Mouse (Mus musculus): ENCODE measurements at regions not wholly inside any gene's neighbourhood (a gene's known extent, or its start where the extent isn't known, plus 50 kb on each side); places are given as distances from the start of the nearest gene placed in this dataset.

- Histone ChIP-seq H3K27me3 (replicated peaks) (no peaks in the 10 kb centered on the region), H3K36me3 (no peaks in the 10 kb centered on the region), H3K4me2 (no peak overlapping the region), H3K27ac (peak overlapping the region; percentile 38; the same call in 1 of the 2 replicates), H3K4me3 (replicated peaks) (no peak overlapping the region), H3K9me3 (no peaks in the 10 kb centered on the region), H3K9ac (no peak overlapping the region), H3K4me1 (peaks cover 19% of the 10 kb centered on the region; the same call in 1 of the 2 replicates)
- no peak for ATAC-seq (ENCODE audit: insufficient read depth, low FRiP score, low read depth)
- WGBS = 33% methylated on average over 3 of the region's 3 CpGs
Measured at GRCm38 (mm10) chr5:118354871-118355270, 109.8 kb downstream of the 2410131K14Rik start.

GRCm38 (mm10) chr5:118355287-118355686 is 110.3 kb downstream of the 2410131K14Rik start:
- no peak overlapping the region for H3K9ac ChIP-seq
- H3K4me2 ChIP-seq = no peak overlapping the region
- H3K4me3 ChIP-seq (replicated peaks) = no peak overlapping the region
- H3K27me3 ChIP-seq (replicated peaks) = no peaks in the 10 kb centered on the region
- H3K36me3 ChIP-seq = no peaks in the 10 kb centered on the region
- no peaks in the 10 kb centered on the region for H3K9me3 ChIP-seq
- H3K27ac ChIP-seq = peak overlapping the region; percentile 38
- peaks cover 19% of the 10 kb centered on the region; the same call in 1 of the 2 replicates for H3K4me1 ChIP-seq
- 71% methylated on average over 5 of the region's 5 CpGs for WGBS
- ATAC-seq (ENCODE audit: insufficient read depth, low FRiP score, low read depth) = no peak

- Histone ChIP-seq H3K27me3 (replicated peaks) (no peaks in the 10 kb centered on the region), H3K36me3 (no peaks in the 10 kb centered on the region), H3K27ac (peak overlapping the region; percentile 38; the same call in 1 of the 2 replicates), H3K9me3 (no peaks in the 10 kb centered on the region), H3K4me1 (peaks cover 19% of the 10 kb centered on the region; the same call in 1 of the 2 replicates), H3K9ac (no peak overlapping the region), H3K4me3 (replicated peaks) (no peak overlapping the region), H3K4me2 (no peak overlapping the region)
- WGBS = 56% methylated on average over 11 of the region's 11 CpGs
- ATAC-seq (ENCODE audit: insufficient read depth, low FRiP score, low read depth) = no peak
Measured at GRCm38 (mm10) chr5:118355691-118356337, 110.8 kb downstream of the 2410131K14Rik start.

DNA sequence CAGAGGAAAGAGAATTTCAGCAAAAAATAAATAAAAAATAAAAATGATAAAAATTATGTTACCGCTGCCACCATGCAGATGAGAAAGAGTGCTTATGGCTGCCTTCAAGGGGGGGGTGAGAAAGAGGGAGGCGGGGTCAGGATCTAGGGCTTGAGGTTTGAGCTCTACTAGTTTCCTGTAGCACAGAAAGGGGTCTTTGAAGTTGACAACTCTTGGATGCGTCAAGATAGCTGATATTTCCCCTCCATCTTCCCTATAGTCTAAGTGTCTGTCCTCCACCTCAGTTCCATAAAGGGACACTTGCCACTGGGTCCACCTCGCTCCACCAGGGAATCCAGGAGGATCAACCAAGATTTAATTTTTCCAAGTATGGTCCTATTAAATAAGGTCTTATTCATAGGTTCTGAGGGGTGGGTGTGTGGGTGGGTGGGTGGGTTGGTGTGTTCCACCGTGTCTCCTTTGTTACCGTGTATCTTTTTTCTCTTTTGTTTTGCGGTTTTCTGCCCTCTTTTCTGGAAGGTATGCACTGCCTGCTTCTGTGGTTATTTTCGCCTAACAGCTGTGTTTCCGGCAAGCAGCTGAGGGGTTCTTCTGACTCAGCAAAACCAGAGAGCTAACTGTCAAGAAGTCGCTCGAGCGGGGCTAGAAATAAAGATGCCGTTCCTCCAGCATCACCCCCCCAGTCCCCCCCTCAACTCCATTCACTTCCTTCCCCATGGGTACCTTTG is 114.8 kb downstream of the 2410131K14Rik start:
- H3K9me3 ChIP-seq = no peaks in the 10 kb centered on the region
- H3K4me3 ChIP-seq (replicated peaks) = no peak overlapping the region
- H3K27ac ChIP-seq = no peak overlapping the region
- ATAC-seq (ENCODE audit: insufficient read depth, low FRiP score, low read depth) = no peak
- 45% methylated on average over 13 of the region's 13 CpGs for WGBS
- 0 out of 2 replicates have a peak, but pooled peaks cover 14% of the 10 kb centered on the region for H3K4me1 ChIP-seq
- H3K4me2 ChIP-seq = no peak overlapping the region
- no peaks in the 10 kb centered on the region for H3K27me3 ChIP-seq (replicated peaks)
- H3K36me3 ChIP-seq = no peaks in the 10 kb centered on the region
- no peak overlapping the region for H3K9ac ChIP-seq

- no peak overlapping the region for H3K9ac ChIP-seq
- no peak overlapping the region for H3K27ac ChIP-seq
- no peaks in the 10 kb centered on the region for H3K9me3 ChIP-seq
- no peaks in the 10 kb centered on the region for H3K27me3 ChIP-seq (replicated peaks)
- H3K4me2 ChIP-seq = no peak overlapping the region
- H3K4me1 ChIP-seq = 0 out of 2 replicates have a peak, but pooled peaks cover 8% of the 10 kb centered on the region
- no peaks in the 10 kb centered on the region for H3K36me3 ChIP-seq
- no peak for ATAC-seq (ENCODE audit: insufficient read depth, low FRiP score, low read depth)
- 66% methylated on average over 16 of the region's 16 CpGs for WGBS
- no peak overlapping the region for H3K4me3 ChIP-seq (replicated peaks)
Measured at GRCm38 (mm10) chr5:118360374-118361064, 115.5 kb downstream of the 2410131K14Rik start.

- H3K27ac ChIP-seq = no peak overlapping the region
- no peak overlapping the region for H3K4me3 ChIP-seq (replicated peaks)
- no peak overlapping the region for H3K9ac ChIP-seq
- ATAC-seq (ENCODE audit: insufficient read depth, low FRiP score, low read depth) = no peak
- no peaks in the 10 kb centered on the region for H3K36me3 ChIP-seq
- WGBS = 74% methylated on average over 13 of the region's 13 CpGs
- no peaks in the 10 kb centered on the region for H3K9me3 ChIP-seq
- no peaks in the 10 kb centered on the region for H3K4me1 ChIP-seq
- H3K27me3 ChIP-seq (replicated peaks) = no peaks in the 10 kb centered on the region
- no peak overlapping the region for H3K4me2 ChIP-seq
Measured at GRCm38 (mm10) chr5:118361133-118361852, 116.3 kb downstream of the 2410131K14Rik start.

DNA sequence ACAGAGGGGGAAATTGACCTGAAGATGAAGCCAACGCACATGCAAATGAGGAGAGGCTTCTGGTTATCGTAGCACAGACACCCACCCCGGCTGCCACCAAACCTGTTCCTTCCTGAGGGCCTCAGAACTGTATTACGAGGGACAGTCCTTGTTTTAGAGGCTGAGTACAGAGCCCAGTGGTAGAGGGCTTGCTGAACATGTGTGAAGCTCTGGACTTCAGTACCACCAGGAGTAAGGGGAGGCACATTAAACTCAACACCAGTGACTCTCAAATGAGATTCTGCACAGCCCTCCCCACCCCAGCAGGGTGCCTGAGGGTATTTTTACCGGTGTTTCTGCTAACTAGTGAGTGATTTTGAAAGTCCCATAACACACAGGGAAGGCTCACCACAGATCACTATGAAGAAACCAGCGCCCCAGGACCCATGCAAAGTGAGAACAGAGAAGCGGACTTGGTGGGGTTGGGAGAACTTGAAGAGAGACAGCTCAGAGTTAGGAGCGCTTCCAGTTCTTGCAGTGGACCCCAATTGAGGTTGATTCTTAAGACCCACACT is 116.9 kb downstream of the 2410131K14Rik start:
- H3K4me2 ChIP-seq = no peak overlapping the region
- no peak overlapping the region for H3K27ac ChIP-seq
- H3K36me3 ChIP-seq = no peaks in the 10 kb centered on the region
- no peaks in the 10 kb centered on the region for H3K4me1 ChIP-seq
- no peaks in the 10 kb centered on the region for H3K27me3 ChIP-seq (replicated peaks)
- 72% methylated on average over 8 of the region's 8 CpGs for WGBS
- no peak overlapping the region for H3K9ac ChIP-seq
- no peak for ATAC-seq (ENCODE audit: insufficient read depth, low FRiP score, low read depth)
- no peaks in the 10 kb centered on the region for H3K9me3 ChIP-seq
- H3K4me3 ChIP-seq (replicated peaks) = no peak overlapping the region

DNA sequence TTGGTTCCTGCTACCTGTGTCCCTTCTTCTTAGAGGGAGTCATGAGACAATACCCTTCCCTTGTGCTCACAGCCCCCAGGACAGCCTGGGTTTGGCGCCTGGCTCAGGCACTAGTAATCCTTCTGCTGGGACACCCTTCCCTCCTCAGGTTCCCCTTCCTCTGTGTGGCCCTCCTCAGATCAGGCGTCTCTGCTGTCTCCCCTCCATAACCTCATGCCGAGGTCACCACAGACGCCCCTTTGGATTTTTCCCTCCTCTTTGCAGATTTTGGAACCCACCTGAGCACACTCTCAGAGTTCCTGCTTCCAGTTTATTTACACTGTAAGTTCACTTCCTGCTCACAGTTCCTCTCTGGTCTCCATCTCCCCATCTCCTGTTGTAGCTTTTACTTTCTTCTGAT is 117.7 kb downstream of the 2410131K14Rik start:
- H3K4me1 ChIP-seq = no peaks in the 10 kb centered on the region
- no peak for ATAC-seq (ENCODE audit: insufficient read depth, low FRiP score, low read depth)

DNA sequence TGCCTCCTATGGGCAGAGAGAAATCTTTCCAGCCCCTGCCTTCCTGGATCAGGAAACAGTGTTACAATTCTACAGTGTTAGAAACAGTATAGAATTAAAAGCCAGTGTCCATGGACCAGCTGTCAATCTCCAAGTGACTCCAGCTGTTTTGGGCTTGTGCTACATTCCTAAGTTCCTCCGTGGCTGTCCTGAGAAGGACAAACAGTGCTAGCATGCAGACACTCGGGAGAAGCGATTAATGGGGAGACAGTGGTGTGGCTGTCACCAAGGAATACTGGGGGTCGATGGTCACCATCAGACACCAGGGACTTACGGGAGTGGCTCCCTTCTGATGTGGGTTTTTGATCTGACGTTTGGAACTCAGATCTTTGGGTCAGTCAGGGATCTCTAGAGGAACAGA is 118.1 kb downstream of the 2410131K14Rik start:
- no peak overlapping the region for H3K27ac ChIP-seq
- H3K4me3 ChIP-seq (replicated peaks) = no peak overlapping the region
- H3K4me2 ChIP-seq = no peak overlapping the region
- no peaks in the 10 kb centered on the region for H3K4me1 ChIP-seq
- H3K27me3 ChIP-seq (replicated peaks) = no peaks in the 10 kb centered on the region
- H3K9ac ChIP-seq = no peak overlapping the region
- no peaks in the 10 kb centered on the region for H3K9me3 ChIP-seq
- no peak for ATAC-seq (ENCODE audit: insufficient read depth, low FRiP score, low read depth)
- WGBS = 53% methylated on average over 6 of the region's 6 CpGs
- no peaks in the 10 kb centered on the region for H3K36me3 ChIP-seq

More for the DNA sequence above, 117.7 kb downstream of the 2410131K14Rik start:
- no peak overlapping the region for H3K27ac ChIP-seq
- 45% methylated on average over 4 of the region's 4 CpGs for WGBS
- no peak overlapping the region for H3K4me3 ChIP-seq (replicated peaks)
- H3K4me2 ChIP-seq = no peak overlapping the region
- H3K9me3 ChIP-seq = no peaks in the 10 kb centered on the region
- no peaks in the 10 kb centered on the region for H3K36me3 ChIP-seq
- no peak overlapping the region for H3K9ac ChIP-seq
- no peaks in the 10 kb centered on the region for H3K27me3 ChIP-seq (replicated peaks)

GRCm38 (mm10) chr5:118364646-118365045 is 119.6 kb downstream of the 2410131K14Rik start:
- Histone ChIP-seq H3K4me2 (no peak overlapping the region), H3K27me3 (replicated peaks) (no peaks in the 10 kb centered on the region), H3K4me3 (replicated peaks) (no peak overlapping the region), H3K4me1 (no peaks in the 10 kb centered on the region), H3K27ac (no peak overlapping the region), H3K9ac (no peak overlapping the region), H3K9me3 (no peaks in the 10 kb centered on the region), H3K36me3 (no peaks in the 10 kb centered on the region)
- ATAC-seq (ENCODE audit: insufficient read depth, low FRiP score, low read depth) = no peak
- WGBS = 90% methylated on average over 4 of the region's 4 CpGs

DNA sequence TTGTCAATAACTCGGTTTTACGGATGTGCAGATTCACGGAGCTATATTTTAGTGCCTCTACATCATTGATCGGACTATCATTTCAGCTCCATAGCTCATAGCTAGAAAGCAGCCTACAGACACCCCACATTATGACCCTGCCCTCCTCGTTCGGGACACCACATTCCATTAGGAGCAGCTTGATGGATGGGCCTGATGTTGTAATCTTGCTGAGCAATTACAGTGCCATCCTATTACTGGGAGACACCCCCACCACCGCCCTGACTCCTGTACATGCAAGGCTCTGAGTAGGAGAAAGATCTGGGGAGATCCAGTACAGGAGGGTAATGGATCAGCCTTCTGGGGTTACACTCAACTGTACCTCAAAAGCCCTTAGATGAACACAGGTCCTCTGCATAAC is 120.2 kb downstream of the 2410131K14Rik start:
- Histone ChIP-seq H3K27me3 (replicated peaks) (no peaks in the 10 kb centered on the region), H3K4me3 (replicated peaks) (no peak overlapping the region), H3K9ac (no peak overlapping the region), H3K4me2 (no peak overlapping the region), H3K27ac (no peak overlapping the region), H3K9me3 (no peaks in the 10 kb centered on the region), H3K36me3 (no peaks in the 10 kb centered on the region), H3K4me1 (no peaks in the 10 kb centered on the region)
- WGBS = 64% methylated on average over 7 of the region's 7 CpGs
- no peak for ATAC-seq (ENCODE audit: insufficient read depth, low FRiP score, low read depth)
